Mouse (Mus musculus): ENCODE results near the gene Rhebl1. TPM values are rescaled to one million over a fixed set of nuclear protein-coding genes. Genes with fewer than 3 reads are reported as not detected.
A peak's percentile ranks its signal among the peaks of the same experiment; 100 is the strongest.

Gene Rhebl1
- polyA plus RNA-seq, 1 experiment from 2014 or later: 9.8 TPM

- H3K4me1 ChIP-seq (ENCODE audit: control insufficient read depth, insufficient read depth, low read length): peaks cover 30% of the 10 kb centered on the region
- peak overlapping the region; percentile 95 for H3K4me3 ChIP-seq (replicated peaks; ENCODE audit: low read length)
- H3K9me3 ChIP-seq (replicated peaks; ENCODE audit: control insufficient read depth, low read length): no peaks in the 10 kb centered on the region
- H3K27me3 ChIP-seq (ENCODE audit: control insufficient read depth, insufficient read depth, low read length): no peaks in the 10 kb centered on the region
- ATAC-seq (ENCODE audit: insufficient read depth, low FRiP score): no peak
- H3K4me2 ChIP-seq (ENCODE audit: low read depth, low read length): peak overlapping the region; percentile 98
- peaks cover 19% of the 10 kb centered on the region for H3K36me3 ChIP-seq (ENCODE audit: control insufficient read depth, insufficient read depth, low read length)
- 6% methylated on average over 8 of the region's 8 CpGs for WGBS
- peak overlapping the region; percentile 100 for H3K9ac ChIP-seq (ENCODE audit: low read length)
- H3K27ac ChIP-seq (ENCODE audit: low read length): peak overlapping the region; percentile 98
These were observed 24.8 kb downstream of the Rhebl1 start for GRCm38 (mm10) chr15:98869342-98870178.

- H3K27ac ChIP-seq (ENCODE audit: low read length): peak overlapping the region; percentile 98; the same call in 1 of the 2 replicates
- H3K36me3 ChIP-seq (ENCODE audit: control insufficient read depth, insufficient read depth, low read length): peaks cover 30% of the 10 kb centered on the region
- no peak for ATAC-seq (ENCODE audit: insufficient read depth, low FRiP score)
- H3K9ac ChIP-seq (ENCODE audit: low read length): peak overlapping the region; percentile 100
- H3K4me2 ChIP-seq (ENCODE audit: low read depth, low read length): peak overlapping the region; percentile 98
- no peaks in the 10 kb centered on the region for H3K27me3 ChIP-seq (ENCODE audit: control insufficient read depth, insufficient read depth, low read length)
- H3K4me1 ChIP-seq (ENCODE audit: control insufficient read depth, insufficient read depth, low read length): peaks cover 30% of the 10 kb centered on the region
- H3K4me3 ChIP-seq (replicated peaks; ENCODE audit: low read length): peak overlapping the region; percentile 95
- 24% methylated on average over 11 of the region's 11 CpGs for WGBS
- H3K9me3 ChIP-seq (replicated peaks; ENCODE audit: control insufficient read depth, low read length): no peaks in the 10 kb centered on the region
These were observed 25.8 kb downstream of the Rhebl1 start for GRCm38 (mm10) chr15:98868346-98869063.

GRCm38 (mm10) chr15:98867321-98867720 is 27.0 kb downstream of the Rhebl1 start:
- peak overlapping the region; percentile 28; the same call in 1 of the 2 replicates for H3K27ac ChIP-seq (ENCODE audit: low read length)
- peak overlapping the region; percentile 98 for H3K4me2 ChIP-seq (ENCODE audit: low read depth, low read length)
- no peaks in the 10 kb centered on the region for H3K27me3 ChIP-seq (ENCODE audit: control insufficient read depth, insufficient read depth, low read length)
- peak overlapping the region; percentile 95; the same call in 1 of the 2 replicates for H3K4me3 ChIP-seq (replicated peaks; ENCODE audit: low read length)
- no peak for ATAC-seq (ENCODE audit: insufficient read depth, low FRiP score)
- peaks cover 30% of the 10 kb centered on the region for H3K4me1 ChIP-seq (ENCODE audit: control insufficient read depth, insufficient read depth, low read length)
- peaks cover 40% of the 10 kb centered on the region for H3K36me3 ChIP-seq (ENCODE audit: control insufficient read depth, insufficient read depth, low read length)
- 44% methylated on average over 6 of the region's 6 CpGs for WGBS
- H3K9me3 ChIP-seq (replicated peaks; ENCODE audit: control insufficient read depth, low read length): no peaks in the 10 kb centered on the region
- peak overlapping the region; percentile 23; the same call in 1 of the 2 replicates for H3K9ac ChIP-seq (ENCODE audit: low read length)

GRCm38 (mm10) chr15:98866501-98866900 is 27.8 kb downstream of the Rhebl1 start:
- Histone ChIP-seq H3K36me3 (ENCODE audit: control insufficient read depth, insufficient read depth, low read length) (peaks cover 49% of the 10 kb centered on the region), H3K9ac (ENCODE audit: low read length) (no peak overlapping the region; the same call in 1 of the 2 replicates), H3K4me2 (ENCODE audit: low read depth, low read length) (no peak overlapping the region), H3K9me3 (replicated peaks; ENCODE audit: control insufficient read depth, low read length) (no peaks in the 10 kb centered on the region), H3K4me3 (replicated peaks; ENCODE audit: low read length) (no peak overlapping the region), H3K27ac (ENCODE audit: low read length) (no peak overlapping the region), H3K27me3 (ENCODE audit: control insufficient read depth, insufficient read depth, low read length) (no peaks in the 10 kb centered on the region), H3K4me1 (ENCODE audit: control insufficient read depth, insufficient read depth, low read length) (peaks cover 30% of the 10 kb centered on the region)
- 80% methylated on average over 5 of the region's 5 CpGs for WGBS
- no peak for ATAC-seq (ENCODE audit: insufficient read depth, low FRiP score)

- Histone ChIP-seq H3K4me3 (replicated peaks; ENCODE audit: low read length) (no peak overlapping the region), H3K36me3 (ENCODE audit: control insufficient read depth, insufficient read depth, low read length) (peaks cover 51% of the 10 kb centered on the region), H3K27me3 (ENCODE audit: control insufficient read depth, insufficient read depth, low read length) (no peaks in the 10 kb centered on the region), H3K9ac (ENCODE audit: low read length) (no peak overlapping the region), H3K4me2 (ENCODE audit: low read depth, low read length) (no peak overlapping the region), H3K4me1 (ENCODE audit: control insufficient read depth, insufficient read depth, low read length) (peaks cover 30% of the 10 kb centered on the region), H3K27ac (ENCODE audit: low read length) (no peak overlapping the region), H3K9me3 (replicated peaks; ENCODE audit: control insufficient read depth, low read length) (no peaks in the 10 kb centered on the region)
- 96% methylated on average over 8 of the region's 8 CpGs for WGBS
- ATAC-seq (ENCODE audit: insufficient read depth, low FRiP score): no peak
These were observed 28.6 kb downstream of the Rhebl1 start for GRCm38 (mm10) chr15:98865771-98866170.

GRCm38 (mm10) chr15:98864951-98865350 is 29.4 kb downstream of the Rhebl1 start:
- Histone ChIP-seq H3K9ac (ENCODE audit: low read length) (no peak overlapping the region), H3K4me2 (ENCODE audit: low read depth, low read length) (no peak overlapping the region), H3K4me1 (ENCODE audit: control insufficient read depth, insufficient read depth, low read length) (peaks cover 29% of the 10 kb centered on the region), H3K9me3 (replicated peaks; ENCODE audit: control insufficient read depth, low read length) (no peaks in the 10 kb centered on the region), H3K4me3 (replicated peaks; ENCODE audit: low read length) (no peak overlapping the region), H3K27me3 (ENCODE audit: control insufficient read depth, insufficient read depth, low read length) (no peaks in the 10 kb centered on the region), H3K27ac (ENCODE audit: low read length) (no peak overlapping the region), H3K36me3 (ENCODE audit: control insufficient read depth, insufficient read depth, low read length) (peaks cover 56% of the 10 kb centered on the region)
- no peak for ATAC-seq (ENCODE audit: insufficient read depth, low FRiP score)
- 94% methylated on average over 6 of the region's 6 CpGs for WGBS

- no peak for ATAC-seq (ENCODE audit: insufficient read depth, low FRiP score)
- H3K4me3 ChIP-seq (replicated peaks; ENCODE audit: low read length): no peak overlapping the region
- no peaks in the 10 kb centered on the region for H3K27me3 ChIP-seq (ENCODE audit: control insufficient read depth, insufficient read depth, low read length)
- H3K27ac ChIP-seq (ENCODE audit: low read length): no peak overlapping the region
- H3K9me3 ChIP-seq (replicated peaks; ENCODE audit: control insufficient read depth, low read length): no peaks in the 10 kb centered on the region
- H3K36me3 ChIP-seq (ENCODE audit: control insufficient read depth, insufficient read depth, low read length): peaks cover 61% of the 10 kb centered on the region
- H3K4me2 ChIP-seq (ENCODE audit: low read depth, low read length): no peak overlapping the region
- H3K9ac ChIP-seq (ENCODE audit: low read length): no peak overlapping the region
- WGBS: 85% methylated on average over 12 of the region's 12 CpGs
- H3K4me1 ChIP-seq (ENCODE audit: control insufficient read depth, insufficient read depth, low read length): peaks cover 16% of the 10 kb centered on the region
These were observed 30.8 kb downstream of the Rhebl1 start for GRCm38 (mm10) chr15:98863451-98863958.

- Histone ChIP-seq H3K4me2 (ENCODE audit: low read depth, low read length) (no peak overlapping the region), H3K27ac (ENCODE audit: low read length) (no peak overlapping the region), H3K4me1 (ENCODE audit: control insufficient read depth, insufficient read depth, low read length) (no peaks in the 10 kb centered on the region), H3K27me3 (ENCODE audit: control insufficient read depth, insufficient read depth, low read length) (no peaks in the 10 kb centered on the region), H3K4me3 (replicated peaks; ENCODE audit: low read length) (no peak overlapping the region), H3K9ac (ENCODE audit: low read length) (no peak overlapping the region), H3K9me3 (replicated peaks; ENCODE audit: control insufficient read depth, low read length) (no peaks in the 10 kb centered on the region), H3K36me3 (ENCODE audit: control insufficient read depth, insufficient read depth, low read length) (peaks cover 61% of the 10 kb centered on the region)
- 87% methylated on average over 21 of the region's 21 CpGs for WGBS
- no peak; the same call in 1 of the 2 replicates for ATAC-seq (ENCODE audit: insufficient read depth, low FRiP score)
These were observed 32.5 kb downstream of the Rhebl1 start for GRCm38 (mm10) chr15:98861701-98862410.

All from stomach, embryonic 16.5 days (tissue).